Mouse (Mus musculus) forebrain, postnatal 0 days (tissue): Measurements from ENCODE around the gene Ctnnd2. TPM values are rescaled to one million over a fixed set of nuclear protein-coding genes. Genes with fewer than 3 reads are reported as not detected.

ENCODE experiments used
- ATAC-seq: fragments of 200-750 bp; cut with Nextera tagmentation; 2 replicates; pipeline ENCODE4 v1.8.0; 2017; ENCODE audit warnings: mild to moderate bottlenecking, moderate library complexity
- DNase-seq: peaks from one replicate; pipeline ENCODE4 v3.0.0-alpha.2; 2015
- H3K27ac ChIP-seq: fragments of 300-500 bp; sonication (generic); 2 replicates; pipeline ENCODE4 v1.5.1; 2014; ENCODE audit warnings: low read depth, mild to moderate bottlenecking, antibody characterized with exemption, low read length, moderate library complexity, mixed read lengths
- H3K27me3 ChIP-seq: fragments of 300-500 bp; sonication (generic); 2 replicates; pipeline ENCODE4 v1.6.1; 2014; ENCODE audit warnings: mild to moderate bottlenecking, low read length, mixed read lengths; ENCODE audit not compliant: insufficient read depth
- H3K36me3 ChIP-seq: fragments of 300-500 bp; sonication (generic); 2 replicates; pipeline ENCODE4 v1.6.1; 2014; ENCODE audit warnings: mild to moderate bottlenecking, moderate library complexity; ENCODE audit not compliant: insufficient read depth
- H3K4me1 ChIP-seq: fragments of 300-500 bp; sonication (generic); 2 replicates; pipeline ENCODE4 v1.6.1; 2014; ENCODE audit warnings: antibody characterized with exemption; ENCODE audit not compliant: insufficient read depth
- H3K4me2 ChIP-seq: fragments of 300-500 bp; sonication (generic); 2 replicates; pipeline ENCODE4 v1.6.1; 2014; ENCODE audit warnings: low read depth, mild to moderate bottlenecking, moderate library complexity
- H3K4me3 ChIP-seq: fragments of 300-500 bp; sonication (generic); 2 replicates; pipeline ENCODE4 v1.5.1; 2014; ENCODE audit warnings: low read depth, low read length, mixed read lengths
- H3K9ac ChIP-seq: fragments of 300-500 bp; sonication (generic); 2 replicates; pipeline ENCODE4 v1.6.1; 2014; ENCODE audit warnings: mild to moderate bottlenecking
- H3K9me3 ChIP-seq: fragments of 300-500 bp; sonication (generic); 2 replicates; pipeline ENCODE4 v1.6.1; 2016; ENCODE audit warnings: low read length
- CTCF ChIP-seq: sonication (generic); IDR thresholded peaks from 2 replicates; pipeline ENCODE4 v1.5.1; 2016; ENCODE audit warnings: antibody characterized with exemption, control low read depth, low read depth
- WGBS: fragments of 180-500 bp; shearing (Covaris S2); extraction: QIAGEN DNeasy Blood & Tissue Kit; methylation state at CpG from one replicate; pipeline ENCODE4 v1.1.7; 2014; 5-methylcytosine and 5-hydroxymethylcytosine counted together
- polyA plus RNA-seq: library from polyadenylated mRNA; unstranded; fragments of >200 nt; fragmentation: Nextera tagmentation; extraction: Ambion mirVana; gene quantifications from 2 replicates; pipeline ENCODE4 v1.2.1, GENCODE M21; 2015
- total RNA-seq: library from RNA; depleted of rRNA; stranded (reverse); fragments of >200 nt; gene quantifications from 2 replicates; pipeline ENCODE4 v1.2.3, GENCODE M21; 2014

Gene Ctnnd2
- total and polyA plus RNA-seq, 2 experiments from 2014 or later = 73.6 to 130 TPM

DNA sequence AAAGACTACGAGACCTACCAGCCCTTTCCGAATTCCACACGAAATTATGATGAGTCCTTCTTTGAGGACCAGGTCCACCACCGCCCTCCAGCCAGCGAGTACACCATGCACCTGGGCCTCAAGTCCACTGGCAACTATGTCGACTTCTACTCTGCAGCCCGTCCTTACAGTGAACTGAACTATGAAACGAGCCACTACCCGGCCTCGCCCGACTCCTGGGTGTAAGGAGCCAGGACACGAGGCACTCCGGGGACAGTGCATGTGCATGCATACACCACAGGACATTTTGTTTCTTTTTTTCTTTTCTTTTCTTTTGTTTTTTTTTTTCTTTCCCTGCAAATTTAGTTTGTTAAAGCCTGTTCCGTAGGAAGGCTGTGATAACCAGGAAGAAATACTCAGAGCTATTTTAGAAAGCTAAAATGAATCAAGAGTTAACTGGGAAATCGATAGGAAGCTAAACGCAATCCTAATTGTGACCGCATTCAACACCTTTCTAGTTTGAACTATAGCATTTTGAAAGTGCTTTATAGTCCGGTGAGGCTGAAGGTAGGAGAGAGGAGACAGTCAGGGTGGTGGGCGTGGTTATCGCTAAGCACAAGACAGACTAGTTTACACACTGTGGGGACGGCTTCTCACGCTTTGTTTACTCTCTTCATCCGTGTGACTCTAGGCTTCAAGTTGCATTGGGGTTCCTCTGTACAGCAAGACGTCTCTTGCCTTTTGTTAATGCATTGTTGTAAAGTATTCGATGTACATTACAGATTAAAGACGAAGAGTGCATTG is 855.2 kb downstream of the Ctnnd2 start:
- WGBS = 90% methylated on average over 26 of the region's 26 CpGs
- no peak overlapping the region for H3K4me2 ChIP-seq
- H3K4me3 ChIP-seq = no peak overlapping the region
- TF ChIP-seq CTCF = no peak
- H3K4me1 ChIP-seq = no peaks in the 10 kb centered on the region
- peaks cover 9% of the 10 kb centered on the region; the same call in 1 of the 2 replicates for H3K36me3 ChIP-seq
- H3K9ac ChIP-seq = no peak overlapping the region
- no peak overlapping the region for H3K27ac ChIP-seq
- no peaks in the 10 kb centered on the region for H3K9me3 ChIP-seq
- no peak for DNase-seq
- no peaks in the 10 kb centered on the region for H3K27me3 ChIP-seq
- no peak for ATAC-seq

DNA sequence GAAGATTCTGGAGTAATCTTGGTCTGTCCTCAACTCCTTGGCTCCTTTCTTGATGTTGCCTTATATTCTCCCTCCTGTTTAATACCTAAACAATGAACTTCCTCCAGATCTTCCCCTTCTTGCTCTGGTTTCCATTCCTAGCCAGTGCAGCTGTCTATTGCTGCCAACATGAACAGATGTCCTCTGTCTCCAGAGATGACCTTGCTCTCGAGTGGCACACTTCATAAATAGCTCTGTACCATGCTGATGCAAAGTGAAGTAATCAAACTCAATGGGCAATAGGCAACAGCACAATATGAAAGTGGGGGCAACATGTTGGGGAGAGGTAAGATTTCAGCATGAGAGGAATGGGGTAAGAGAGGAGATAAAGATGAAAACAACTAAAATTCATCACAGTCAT is 872.6 kb downstream of the Ctnnd2 start:
- Histone ChIP-seq H3K27me3 (no peaks in the 10 kb centered on the region), H3K9me3 (no peaks in the 10 kb centered on the region), H3K4me2 (no peak overlapping the region), H3K36me3 (no peaks in the 10 kb centered on the region), H3K4me3 (no peak overlapping the region), H3K9ac (no peak overlapping the region), H3K27ac (no peak overlapping the region), H3K4me1 (no peaks in the 10 kb centered on the region)
- TF ChIP-seq CTCF = no peak
- ATAC-seq = no peak
- DNase-seq = no peak
- WGBS = 69% methylated on average over 1 of the region's 1 CpGs

DNA sequence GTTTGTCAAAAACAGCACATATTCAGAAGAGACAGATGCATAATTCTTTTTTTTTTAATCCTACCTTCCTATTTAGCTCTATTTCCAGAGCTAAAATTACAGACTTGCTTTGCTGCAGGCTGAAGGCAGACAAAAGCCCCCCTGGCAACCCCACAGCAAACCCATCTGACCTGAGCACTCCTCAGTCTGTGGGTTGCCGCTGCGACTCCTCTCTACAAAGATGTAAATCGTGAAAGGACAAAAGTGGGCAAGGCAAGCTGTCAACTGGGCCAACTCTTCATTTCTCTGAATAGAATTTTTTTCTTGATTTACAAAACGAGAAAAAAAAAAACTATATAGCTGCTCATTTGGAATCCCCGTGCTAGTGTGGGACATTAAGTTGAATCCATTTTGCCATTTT is 879.1 kb downstream of the Ctnnd2 start:
- DNase-seq (no peak), ATAC-seq (no peak)
- H3K36me3 ChIP-seq = no peaks in the 10 kb centered on the region
- H3K9me3 ChIP-seq = no peaks in the 10 kb centered on the region
- no peak overlapping the region for H3K4me2 ChIP-seq
- no peaks in the 10 kb centered on the region for H3K27me3 ChIP-seq
- WGBS = 67% methylated on average over 5 of the region's 5 CpGs
- H3K4me1 ChIP-seq = no peaks in the 10 kb centered on the region
- H3K27ac ChIP-seq = no peak overlapping the region
- no peak overlapping the region for H3K9ac ChIP-seq
- no peak for TF ChIP-seq CTCF
- H3K4me3 ChIP-seq = no peak overlapping the region

DNA sequence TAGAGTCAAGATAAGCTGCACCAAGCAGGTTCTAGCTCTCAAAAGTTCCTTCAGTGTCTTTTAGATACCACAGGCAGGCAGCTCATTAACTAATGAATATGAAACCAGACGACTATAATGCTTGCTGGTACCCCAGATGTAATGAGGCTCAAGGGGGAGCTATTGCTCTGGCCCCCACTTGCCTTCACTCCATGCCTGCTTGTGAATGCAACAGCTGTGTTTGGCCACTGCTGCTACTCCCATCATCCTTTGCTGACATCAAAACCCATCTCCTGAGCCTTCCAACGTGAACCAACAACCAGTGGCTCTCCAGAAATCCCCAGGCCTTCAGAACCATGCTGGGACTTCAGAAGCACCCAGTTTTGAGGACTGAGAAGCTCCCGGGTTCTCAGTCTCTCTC is 883.8 kb downstream of the Ctnnd2 start:
- H3K4me3 ChIP-seq = no peak overlapping the region
- 60% methylated on average over 3 of the region's 3 CpGs for WGBS
- DNase-seq (no peak), ATAC-seq (no peak)
- TF ChIP-seq CTCF = no peak
- H3K36me3 ChIP-seq = no peaks in the 10 kb centered on the region
- no peak overlapping the region for H3K9ac ChIP-seq
- H3K27ac ChIP-seq = no peak overlapping the region
- no peaks in the 10 kb centered on the region for H3K9me3 ChIP-seq
- H3K27me3 ChIP-seq = no peaks in the 10 kb centered on the region
- no peaks in the 10 kb centered on the region for H3K4me1 ChIP-seq
- no peak overlapping the region for H3K4me2 ChIP-seq

DNA sequence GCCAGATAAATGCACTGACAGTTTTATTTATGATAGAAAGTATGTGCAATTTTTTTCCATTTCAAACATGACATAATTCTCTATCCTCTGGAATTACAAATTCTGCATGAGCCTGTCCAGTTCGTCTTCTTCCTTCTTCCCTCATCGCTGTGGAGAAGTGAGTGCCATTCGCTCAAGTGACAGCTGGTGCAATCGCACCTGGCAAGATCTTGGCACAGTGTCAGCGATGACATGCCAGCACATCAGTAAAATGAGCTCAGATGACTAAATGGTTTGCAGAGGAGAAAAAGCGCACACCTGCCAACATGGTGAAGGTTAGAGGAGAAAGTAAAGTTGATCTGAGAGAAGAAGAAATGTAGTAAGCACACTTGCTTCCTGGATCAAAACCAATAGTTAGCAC is 885.9 kb downstream of the Ctnnd2 start:
- H3K27ac ChIP-seq = no peak overlapping the region
- no peaks in the 10 kb centered on the region for H3K27me3 ChIP-seq
- 79% methylated on average over 6 of the region's 6 CpGs for WGBS
- H3K4me1 ChIP-seq = no peaks in the 10 kb centered on the region
- H3K36me3 ChIP-seq = no peaks in the 10 kb centered on the region
- DNase-seq (no peak), ATAC-seq (no peak)
- no peak overlapping the region for H3K4me2 ChIP-seq
- no peak overlapping the region for H3K4me3 ChIP-seq
- TF ChIP-seq CTCF = no peak
- H3K9me3 ChIP-seq = no peaks in the 10 kb centered on the region
- H3K9ac ChIP-seq = no peak overlapping the region

DNA sequence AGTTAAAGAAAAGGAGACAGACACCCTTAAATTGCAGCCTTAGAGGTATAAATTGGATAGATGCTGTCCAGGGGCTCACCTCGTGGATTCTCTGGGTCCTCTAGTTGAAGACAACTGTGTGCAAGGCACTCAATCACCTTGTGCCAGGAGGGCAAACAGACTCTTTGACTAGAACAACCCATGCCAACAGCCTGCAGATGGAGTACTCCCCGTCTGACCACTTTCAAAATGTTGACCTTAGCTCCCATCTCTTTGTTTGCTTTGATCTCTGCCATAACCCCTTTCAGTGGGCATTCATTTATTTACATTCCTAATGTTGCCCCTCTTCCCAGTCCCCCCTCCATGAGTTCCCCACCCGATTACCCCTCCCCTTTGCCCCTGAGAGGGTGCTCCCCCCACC is 891.3 kb downstream of the Ctnnd2 start:
- TF ChIP-seq CTCF = no peak
- ATAC-seq (no peak), DNase-seq (no peak)
- H3K9me3 ChIP-seq = no peaks in the 10 kb centered on the region
- H3K4me3 ChIP-seq = no peak overlapping the region
- no peak overlapping the region for H3K27ac ChIP-seq
- H3K36me3 ChIP-seq = no peaks in the 10 kb centered on the region
- H3K9ac ChIP-seq = no peak overlapping the region
- 63% methylated on average over 3 of the region's 3 CpGs for WGBS
- no peaks in the 10 kb centered on the region for H3K4me1 ChIP-seq
- no peaks in the 10 kb centered on the region for H3K27me3 ChIP-seq
- no peak overlapping the region for H3K4me2 ChIP-seq

DNA sequence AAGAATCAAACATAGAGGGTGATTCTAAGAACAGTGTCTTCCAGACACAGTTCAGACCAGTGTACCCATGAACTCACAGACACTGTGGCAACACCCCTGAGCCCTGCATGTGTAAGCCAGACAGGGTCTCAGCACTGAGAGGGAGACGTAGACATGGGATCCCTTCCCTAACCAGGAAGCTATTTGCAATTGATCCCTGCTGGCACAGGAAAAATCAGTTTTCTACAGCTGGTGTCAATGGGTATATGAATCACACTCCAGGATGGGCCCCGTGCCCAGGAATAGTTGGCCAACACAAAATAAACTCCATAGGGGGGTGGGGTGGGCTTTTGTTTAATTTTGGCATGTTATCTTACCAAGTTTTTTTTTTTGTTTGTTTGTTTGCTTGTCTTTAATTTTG is 895.7 kb downstream of the Ctnnd2 start:
- ATAC-seq = peak; percentile 38; the same call in 1 of the 2 replicates
- H3K9ac ChIP-seq = no peak overlapping the region
- no peaks in the 10 kb centered on the region for H3K36me3 ChIP-seq
- H3K9me3 ChIP-seq = no peaks in the 10 kb centered on the region
- WGBS = 31% methylated on average over 2 of the region's 2 CpGs
- no peaks in the 10 kb centered on the region for H3K27me3 ChIP-seq
- no peaks in the 10 kb centered on the region for H3K4me1 ChIP-seq
- no peak overlapping the region for H3K4me3 ChIP-seq
- H3K4me2 ChIP-seq = no peak overlapping the region
- DNase-seq = peak; percentile 54
- no peak for TF ChIP-seq CTCF
- no peak overlapping the region for H3K27ac ChIP-seq
